Mouse (Mus musculus) brain, adult 2 months (tissue): ENCODE measurements at regions not wholly inside any gene's neighbourhood (a gene's known extent, or its start where the extent isn't known, plus 50 kb on each side); places are given as distances from the start of the nearest gene placed in this dataset.

Experiments used
- DNase-seq: peaks from one replicate; pipeline ENCODE4 v3.0.0; 2011; ENCODE audit warnings: low read depth, low spot score

- DNase-seq, result no peak
These were observed 74.1 kb downstream of the B3gnt5 start for GRCm38 (mm10) chr16:19834128-19834527.

- DNase-seq, result no peak
These were observed 74.7 kb downstream of the B3gnt5 start for GRCm38 (mm10) chr16:19834750-19835149.

- DNase-seq, result no peak
These were observed 79.8 kb downstream of the B3gnt5 start for GRCm38 (mm10) chr16:19839831-19840230.

GRCm38 (mm10) chr16:19842346-19843025 is 82.5 kb downstream of the B3gnt5 start:
- no peak for DNase-seq

- DNase-seq, result no peak
These were observed 83.7 kb downstream of the B3gnt5 start for GRCm38 (mm10) chr16:19843738-19844137.

GRCm38 (mm10) chr16:19848395-19848794 is 88.4 kb downstream of the B3gnt5 start:
- DNase-seq, result peak; percentile 14

- DNase-seq, result no peak
These were observed 105.3 kb downstream of the B3gnt5 start for GRCm38 (mm10) chr16:19865306-19865705.

GRCm38 (mm10) chr16:19865931-19866330 is 105.9 kb downstream of the B3gnt5 start:
- DNase-seq, result no peak

- no peak for DNase-seq
These were observed 109.4 kb downstream of the B3gnt5 start for GRCm38 (mm10) chr16:19869425-19869824.

GRCm38 (mm10) chr16:19876861-19877554 is 105.8 kb downstream of the Klhl6 start:
- DNase-seq, result peak; percentile 56

- DNase-seq, result peak; percentile 84
These were observed 99.9 kb downstream of the Klhl6 start for GRCm38 (mm10) chr16:19882961-19883360.

GRCm38 (mm10) chr16:19883776-19884513 is 98.9 kb downstream of the Klhl6 start:
- DNase-seq, result peak; percentile 88

GRCm38 (mm10) chr16:19884535-19884934 is 98.3 kb downstream of the Klhl6 start:
- peak; percentile 2 for DNase-seq

GRCm38 (mm10) chr16:19886596-19886995 is 96.2 kb downstream of the Klhl6 start:
- peak; percentile 50 for DNase-seq

- no peak for DNase-seq
These were observed 93.3 kb downstream of the Klhl6 start for GRCm38 (mm10) chr16:19889576-19889975.

GRCm38 (mm10) chr16:19891441-19891840 is 91.4 kb downstream of the Klhl6 start:
- no peak for DNase-seq

GRCm38 (mm10) chr16:19894435-19894994 is 88.3 kb downstream of the Klhl6 start:
- no peak for DNase-seq
